Mouse (Mus musculus) testis, adult 2 months (tissue): ENCODE data around the gene Chst8.

ENCODE experiments used
- CTCF ChIP-seq: fragments of 200-500 bp; IDR thresholded peaks from 2 replicates; pipeline ENCODE4 v1.5.1; 2012; ENCODE audit warnings: low read depth, mild to moderate bottlenecking, inconsistent platforms, low read length, moderate library complexity; ENCODE audit not compliant: control insufficient read depth, insufficient read depth, insufficient replicate concordance
- POLR2A ChIP-seq: fragments of 200-500 bp; IDR thresholded peaks from 2 replicates; pipeline ENCODE4 v1.6.1; 2012; ENCODE audit warnings: low read depth, mild to moderate bottlenecking, inconsistent platforms, low read length, moderate library complexity; ENCODE audit not compliant: control insufficient read depth

- TF ChIP-seq CTCF: no peak
- TF ChIP-seq POLR2A: no peak
These were observed 143.2 kb downstream of the Chst8 start for GRCm38 (mm10) chr7:34669336-34669735.
